Comparison of ENCODE assay signal across 8 mouse cellular contexts in the genomic region with DNA sequence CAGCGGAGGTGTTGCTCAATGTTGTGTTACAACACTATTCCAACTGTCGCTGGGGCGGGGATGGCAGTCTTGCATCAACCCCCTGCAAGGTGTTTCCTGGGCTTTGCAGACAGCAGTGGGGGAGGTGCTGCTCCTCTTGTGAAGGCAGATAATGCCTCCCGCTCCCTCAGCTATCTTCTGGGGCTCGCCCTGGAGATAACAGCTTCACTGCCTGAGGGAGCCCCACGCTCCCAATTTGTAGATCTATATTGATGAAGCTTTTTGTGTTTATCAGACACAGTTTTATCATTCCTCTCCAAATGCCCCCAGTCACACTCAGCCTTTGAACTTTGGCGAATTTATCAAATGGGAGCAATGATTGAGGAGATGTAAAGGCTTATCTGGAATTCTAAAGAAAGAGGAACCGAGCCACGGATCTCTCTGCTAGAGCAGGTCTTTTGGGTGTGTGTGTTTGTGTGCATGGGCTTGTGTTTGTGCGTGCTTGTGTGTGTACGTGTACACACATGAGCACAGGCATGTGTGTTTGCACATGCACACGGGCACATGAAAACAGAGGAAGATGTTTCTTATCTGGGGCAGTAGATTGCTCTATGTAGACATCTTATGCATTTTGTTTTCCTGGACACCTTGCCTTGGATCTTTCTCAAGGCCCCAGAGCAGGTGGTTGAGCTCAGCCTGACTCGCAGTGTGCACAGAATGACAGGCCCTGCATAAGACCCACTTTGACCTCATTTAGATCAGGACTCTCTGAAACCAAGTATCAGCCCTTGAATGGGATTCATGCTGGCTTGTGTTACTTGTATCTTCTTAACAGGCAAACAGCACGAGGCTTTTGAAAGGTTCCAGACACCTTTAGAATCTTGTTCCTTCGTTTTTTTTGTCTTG.
DNase-seq lines count a peak whose midpoint lies in the region; ATAC-seq lines count a peak whose summit lies in the region.

No protein-coding gene starts in this region.

- H3K9ac ChIP-seq in heart, embryonic 11.5 days (ENCODE audit: low read depth, low read length): no peak overlapping the region
- no peak overlapping the region for H3K9ac ChIP-seq in heart, embryonic 13.5 days

- peaks cover 10% of the 10 kb centered on the region for H3K4me1 ChIP-seq in heart, embryonic 11.5 days (ENCODE audit: control insufficient read depth, insufficient read depth, low read length)
- peaks cover 17% of the 10 kb centered on the region for H3K4me1 ChIP-seq in heart, embryonic 13.5 days

- WGBS in heart, embryonic 11.5 days (ENCODE audit: insufficient replicate concordance): 11% methylated on average over 15 of the region's 15 CpGs
- 16% methylated on average over 15 of the region's 15 CpGs for WGBS in heart, embryonic 13.5 days

- no peak overlapping the region for H3K4me3 ChIP-seq in heart, embryonic 11.5 days (ENCODE audit: low read depth, low read length)
- H3K4me3 ChIP-seq in heart, embryonic 13.5 days: no peak overlapping the region

- H3K36me3 ChIP-seq in heart, embryonic 11.5 days (ENCODE audit: control insufficient read depth, insufficient read depth, low read length): no peaks in the 10 kb centered on the region
- no peaks in the 10 kb centered on the region for H3K36me3 ChIP-seq in heart, embryonic 13.5 days

- no peak overlapping the region for H3K27ac ChIP-seq in heart, embryonic 11.5 days (ENCODE audit: low read depth, low read length)
- H3K27ac ChIP-seq in heart, embryonic 13.5 days (replicated peaks): no peak overlapping the region

- no peak for DNase-seq in heart, postnatal 25 days (ENCODE audit: low spot score)
- peak; percentile 53 for DNase-seq in lung, postnatal 14 days
- DNase-seq in thymus, postnatal 10 days (ENCODE audit: low spot score in 2 of 2): peak; percentile 82 to 89
- DNase-seq in cerebellum, adult 18-20 months: no peak
- DNase-seq in gastrocnemius, adult 8-10 months (ENCODE audit: low spot score in 2 of 2): no peak
- DNase-seq in left cerebral cortex, postnatal 4 days: no peak

- H3K9me3 ChIP-seq in heart, embryonic 11.5 days (replicated peaks; ENCODE audit: control insufficient read depth, low read length): no peaks in the 10 kb centered on the region
- H3K9me3 ChIP-seq in heart, embryonic 13.5 days: no peaks in the 10 kb centered on the region

- intact Hi-C loops in heart, postnatal 25 days (cut with DNase I): no loop called here
- intact Hi-C loops in left cerebral cortex, postnatal 4 days (cut with DNase I): no loop called here

- peaks cover 48% of the 10 kb centered on the region for H3K27me3 ChIP-seq in heart, embryonic 11.5 days (ENCODE audit: control insufficient read depth, insufficient read depth, low read length)
- peaks cover 95% of the 10 kb centered on the region for H3K27me3 ChIP-seq in heart, embryonic 13.5 days (replicated peaks)

- peak; percentile 82 for ATAC-seq in heart, embryonic 11.5 days (replicated peaks; ENCODE audit: insufficient number of reproducible peaks, low FRiP score, low TSS enrichment)
- no peak for ATAC-seq in heart, embryonic 13.5 days (ENCODE audit: extremely low read depth, insufficient number of reproducible peaks, low FRiP score, low TSS enrichment)

- H3K4me2 ChIP-seq in heart, embryonic 11.5 days: peak overlapping the region; percentile 34
- H3K4me2 ChIP-seq in heart, embryonic 13.5 days: peak overlapping the region; percentile 21; the same call in 1 of the 2 replicates

Comparison
In these comparisons a context has a peak if more than half of its experiments do, and no peak if none do; other contexts are left out.
1. DNase-seq: peak in lung, postnatal 14 days (single experiment) and thymus, postnatal 10 days (2 of 2); none in heart, postnatal 25 days (single experiment), cerebellum, adult 18-20 months (0 of 2), gastrocnemius, adult 8-10 months (0 of 2) and left cerebral cortex, postnatal 4 days (single experiment).